Mouse (Mus musculus): ENCODE measurements around the gene Fgfr2.
"Not testable (repeated sequence)": the region's sequence is repeated elsewhere in the genome, so short reads cannot be mapped to it uniquely, and the experiment has no call there.

The Fgfr2 gene

DNA sequence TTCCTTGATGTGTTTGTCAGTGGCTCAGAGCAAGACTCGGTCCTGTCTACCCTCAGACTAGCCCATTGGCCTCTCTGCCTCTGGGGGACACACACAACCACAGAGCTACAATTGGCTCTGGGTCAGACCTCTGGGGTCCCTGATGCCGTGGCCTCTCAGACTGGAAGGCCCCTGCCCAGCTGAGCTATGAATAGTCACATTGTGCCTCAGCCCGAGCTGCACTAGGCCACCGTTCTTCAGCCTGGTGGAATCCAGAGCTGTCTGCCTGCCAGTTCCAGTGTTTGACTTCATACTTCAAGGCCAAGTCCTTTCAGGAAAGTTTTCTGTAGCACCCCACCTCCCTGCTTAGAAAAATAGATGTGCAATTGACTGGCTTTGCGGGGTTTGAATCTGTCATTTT lies 434.4 kb downstream of the Fgfr2 start:
- DNase-seq (ENCODE audit: low read depth): no peak

- DNase-seq (ENCODE audit: low read depth): no peak
Observed at GRCm38 (mm10) chr7:132687897-132688296, 435.3 kb downstream of the Fgfr2 start.

DNA sequence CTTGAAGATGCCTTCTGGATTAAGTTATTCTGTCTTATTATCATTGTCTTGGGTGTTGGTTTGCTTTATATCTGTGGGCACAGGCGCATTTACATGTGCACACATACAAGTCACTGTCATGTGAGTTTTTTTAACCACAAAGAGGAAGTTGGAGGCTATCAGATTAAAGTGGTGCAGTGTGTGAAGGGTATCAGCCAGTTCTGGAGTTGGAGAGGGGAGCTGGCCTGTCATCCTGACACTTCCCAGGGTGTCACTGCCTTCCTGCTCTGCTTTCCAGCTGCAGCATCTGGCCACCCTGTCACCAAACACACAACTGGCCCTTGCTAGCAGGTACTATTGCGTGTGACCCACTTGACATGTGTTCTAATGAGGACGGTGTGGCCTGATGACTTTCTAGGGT lies 436.6 kb downstream of the Fgfr2 start:
- DNase-seq (ENCODE audit: low read depth): peak; percentile 93

GRCm38 (mm10) chr7:132683923-132684322 lies 439.2 kb downstream of the Fgfr2 start:
- DNase-seq (ENCODE audit: low read depth): no peak

- DNase-seq (ENCODE audit: low read depth): no peak
Observed at GRCm38 (mm10) chr7:132682901-132683300, 440.2 kb downstream of the Fgfr2 start.

GRCm38 (mm10) chr7:132682336-132682735 lies 440.8 kb downstream of the Fgfr2 start:
- no peak for DNase-seq (ENCODE audit: low read depth)

DNA sequence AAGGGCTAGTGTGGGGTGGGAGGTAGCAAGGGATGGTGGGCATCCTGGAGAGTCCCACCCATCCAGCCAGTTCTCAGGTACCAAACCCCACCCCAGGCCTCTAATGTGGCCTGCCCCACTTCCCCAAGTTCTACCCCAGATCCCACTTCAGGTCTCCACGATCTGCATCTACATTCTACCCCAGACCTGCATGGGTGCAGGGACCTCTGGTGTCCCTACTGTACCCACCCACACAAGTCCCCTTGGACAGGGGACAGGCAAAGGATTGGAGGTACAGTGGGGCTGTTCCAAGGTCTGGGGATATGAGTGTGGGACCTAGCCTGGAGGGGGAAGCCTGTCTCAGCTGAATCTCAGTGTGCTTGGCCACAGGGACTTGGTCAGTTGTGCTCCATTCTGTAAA lies 441.3 kb downstream of the Fgfr2 start:
- no peak for DNase-seq (ENCODE audit: low read depth)

DNA sequence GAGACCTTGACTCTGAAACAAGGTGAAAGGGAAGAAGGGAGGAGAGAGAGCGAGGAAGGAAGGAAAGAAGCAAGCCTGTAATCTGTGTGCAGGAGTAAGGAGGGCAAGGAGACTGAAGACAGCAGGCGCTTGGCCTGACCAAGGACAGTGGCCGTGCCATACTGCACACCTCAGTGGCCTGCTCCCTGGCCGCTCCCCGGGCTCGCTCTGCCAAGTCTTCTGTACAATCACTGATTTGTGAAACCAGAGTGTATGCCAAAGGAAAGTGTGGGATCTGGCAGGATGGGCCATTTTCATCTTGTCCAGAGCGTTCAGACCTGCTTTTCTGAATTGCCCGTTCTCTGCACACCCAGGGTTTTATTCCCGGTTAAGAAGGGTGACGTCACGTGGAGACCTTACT lies 441.9 kb downstream of the Fgfr2 start:
- DNase-seq (ENCODE audit: low read depth): no peak

DNA sequence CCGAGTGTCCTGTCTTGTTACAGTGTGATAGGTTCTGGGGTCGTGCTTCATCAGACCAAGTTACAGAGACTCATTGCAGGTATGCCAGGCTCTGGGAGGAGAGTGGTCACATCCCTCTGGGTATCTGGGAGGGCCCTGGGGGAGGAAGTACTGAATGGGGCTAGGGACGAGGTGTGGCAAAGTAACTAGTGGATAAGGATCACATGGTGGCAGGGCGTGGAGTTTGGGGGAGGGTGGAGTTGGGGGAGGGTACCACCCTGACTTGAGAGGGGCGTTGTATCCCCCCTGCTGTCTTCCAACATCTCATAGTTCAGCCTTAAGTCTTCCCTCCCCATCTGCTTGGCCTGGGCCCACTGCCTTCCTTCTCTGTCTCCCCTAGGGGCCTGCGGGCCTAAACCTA lies 443.6 kb downstream of the Fgfr2 start:
- no peak for DNase-seq (ENCODE audit: low read depth)

DNA sequence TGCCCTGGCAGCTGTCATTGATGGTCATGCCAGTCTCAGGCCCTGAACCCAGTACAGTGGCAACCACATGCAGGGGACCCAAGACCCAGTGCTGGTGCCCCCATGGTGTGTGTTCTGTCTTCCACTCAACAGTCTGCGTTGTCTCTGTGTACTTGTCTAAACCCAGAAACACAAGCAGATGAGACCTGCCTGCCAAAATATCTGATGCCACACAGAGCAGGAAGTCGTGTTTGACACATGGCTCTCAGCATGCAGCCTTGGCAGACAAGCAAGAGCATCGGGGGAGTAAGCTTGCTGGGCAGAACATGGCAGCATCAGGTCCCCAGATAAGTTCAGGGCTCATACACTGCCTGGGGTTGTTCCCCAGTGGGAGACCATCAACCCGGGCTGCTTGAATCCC lies 444.0 kb downstream of the Fgfr2 start:
- DNase-seq (ENCODE audit: low read depth): no peak

GRCm38 (mm10) chr7:132675922-132676321 lies 447.2 kb downstream of the Fgfr2 start:
- DNase-seq (ENCODE audit: low read depth): peak; percentile 46

DNA sequence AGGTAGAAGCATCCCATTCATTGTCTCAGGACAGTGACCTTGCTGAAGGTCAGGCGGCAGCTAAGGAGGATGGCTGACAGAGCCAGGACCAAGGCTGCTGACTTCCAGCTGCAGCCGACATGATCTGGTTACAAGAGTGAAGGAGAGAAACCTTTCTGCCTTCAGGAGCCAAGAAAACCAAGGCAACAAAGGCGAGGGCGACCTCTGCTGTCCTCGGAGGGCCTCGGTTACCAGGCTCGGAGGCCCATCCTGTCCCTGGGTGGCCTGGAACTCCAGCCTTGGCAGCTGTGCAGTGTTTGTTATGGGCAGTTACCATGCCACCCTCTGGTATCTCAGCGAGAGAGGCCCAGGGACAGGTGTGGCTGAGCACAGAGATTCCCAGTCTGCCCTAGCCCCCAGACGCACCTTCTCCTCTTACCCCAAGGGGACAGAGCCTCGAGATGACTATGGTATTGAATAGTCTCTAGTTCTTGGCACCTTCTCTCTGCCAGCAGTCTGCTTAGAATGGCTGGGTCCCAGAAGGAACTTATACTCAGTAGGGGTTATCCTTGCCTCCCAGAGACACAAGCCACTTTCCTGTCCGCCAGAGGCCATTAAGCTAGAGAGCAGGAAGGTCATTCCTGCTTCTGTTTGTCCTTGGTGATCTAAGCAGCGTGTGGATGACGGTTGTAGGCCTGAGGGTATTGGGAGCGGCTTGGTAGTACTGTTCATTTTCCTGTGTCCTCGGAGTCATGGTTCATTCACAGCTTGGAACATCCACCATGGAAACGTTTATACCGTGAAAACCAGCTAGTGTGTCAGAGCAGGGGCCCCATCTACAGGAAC lies 449.0 kb downstream of the Fgfr2 start:
- DNase-seq (ENCODE audit: low read depth): no peak

GRCm38 (mm10) chr7:132672481-132672959 lies 450.6 kb downstream of the Fgfr2 start:
- peak; percentile 24 for DNase-seq (ENCODE audit: low read depth)

DNA sequence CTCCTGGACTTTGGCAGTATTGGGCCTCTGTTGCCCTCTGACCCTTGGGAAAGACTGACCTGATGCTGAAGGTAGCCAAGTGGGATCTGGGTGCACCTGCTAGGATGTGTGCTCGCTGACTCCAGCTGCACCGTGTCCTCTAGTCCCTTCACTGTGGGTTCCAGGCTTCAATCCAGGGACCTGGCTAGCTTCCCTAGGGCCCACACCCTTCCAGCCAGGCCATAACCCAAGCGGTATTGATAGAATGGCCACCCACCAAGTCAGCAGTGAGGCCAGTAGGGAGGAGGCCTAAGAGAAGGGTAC lies 452.3 kb downstream of the Fgfr2 start:
- no peak for DNase-seq (ENCODE audit: low read depth)

DNA sequence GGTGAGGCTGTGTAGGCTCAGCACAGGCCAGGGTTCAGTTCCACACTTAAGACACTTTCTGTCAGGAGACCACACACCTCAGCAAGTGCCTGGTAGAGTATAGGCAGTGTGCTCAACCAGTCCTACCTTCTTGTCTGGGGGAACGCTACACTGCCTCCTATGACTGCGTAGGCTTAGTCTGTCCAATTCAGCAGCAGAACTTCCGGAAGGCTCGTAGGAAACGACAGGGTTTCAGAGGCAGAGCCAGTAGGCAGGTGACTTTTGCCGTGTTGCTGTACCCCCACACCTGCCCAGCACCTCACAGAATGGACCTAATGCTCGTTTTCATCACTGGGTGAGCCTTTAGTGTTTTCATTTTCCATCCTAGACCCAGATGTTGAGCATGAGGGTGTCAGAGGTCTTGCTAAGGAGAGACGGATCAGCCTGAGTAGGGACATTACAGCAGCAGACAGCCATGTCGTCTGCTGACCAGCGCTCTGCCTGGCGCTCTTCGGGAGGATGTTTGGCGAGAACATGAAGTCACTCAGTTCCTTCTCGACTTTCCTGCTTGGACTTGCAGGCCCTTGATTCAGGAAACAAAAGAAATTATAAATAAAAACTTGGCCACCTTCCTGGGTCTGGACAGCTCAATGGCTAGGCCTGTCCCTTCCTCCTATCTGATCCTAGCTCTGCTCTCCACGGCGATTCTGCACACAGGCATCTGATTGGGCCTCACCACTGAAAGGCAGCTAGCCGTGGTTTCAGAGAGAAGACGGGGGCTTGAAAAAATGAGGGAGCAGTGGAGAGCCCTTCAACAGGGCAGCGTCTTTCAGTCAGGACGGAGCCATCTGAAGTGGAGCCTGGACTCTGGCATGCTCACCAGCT lies 452.9 kb downstream of the Fgfr2 start:
- no peak for DNase-seq (ENCODE audit: low read depth)

GRCm38 (mm10) chr7:132668604-132669003 lies 454.5 kb downstream of the Fgfr2 start:
- no peak for DNase-seq (ENCODE audit: low read depth)

GRCm38 (mm10) chr7:132666516-132666915 lies 456.6 kb downstream of the Fgfr2 start:
- DNase-seq (ENCODE audit: low read depth): no peak

- no peak for DNase-seq (ENCODE audit: low read depth)
Observed at GRCm38 (mm10) chr7:132665664-132666382, 457.3 kb downstream of the Fgfr2 start.

- DNase-seq (ENCODE audit: low read depth): no peak
Observed at GRCm38 (mm10) chr7:132664815-132665214, 458.3 kb downstream of the Fgfr2 start.

DNA sequence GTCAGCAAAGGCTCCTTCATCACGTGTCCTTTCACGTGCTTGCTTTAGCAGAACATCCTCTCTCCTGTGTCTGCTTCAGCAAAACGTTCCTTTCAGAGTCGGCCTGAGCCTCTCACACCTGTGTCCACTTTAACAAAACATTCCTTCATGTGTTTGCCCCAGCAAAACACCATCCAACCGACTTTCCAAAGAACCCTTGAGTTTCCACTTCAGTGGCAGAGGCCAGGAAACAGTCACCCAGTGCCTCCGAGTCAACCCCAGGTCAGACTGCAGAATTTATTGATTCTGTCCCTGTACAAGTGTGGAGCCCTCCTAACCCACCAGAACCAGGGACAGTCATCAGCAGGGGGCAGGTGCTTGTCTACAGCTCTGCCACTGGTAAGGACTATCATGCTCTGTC lies 460.3 kb downstream of the Fgfr2 start:
- DNase-seq (ENCODE audit: low read depth): not testable (repeated sequence)

GRCm38 (mm10) chr7:132659633-132660032 lies 463.5 kb downstream of the Fgfr2 start:
- DNase-seq (ENCODE audit: low read depth): no peak

- no peak for DNase-seq (ENCODE audit: low read depth)
Observed at GRCm38 (mm10) chr7:132658688-132659087, 464.5 kb downstream of the Fgfr2 start.

- DNase-seq (ENCODE audit: low read depth): no peak
Observed at GRCm38 (mm10) chr7:132658058-132658450, 465.1 kb downstream of the Fgfr2 start.

Data from 416B (cell line).